Mouse (Mus musculus): ENCODE data around the gene Gm20547. TPM values are rescaled to one million over a fixed set of nuclear protein-coding genes. Genes with fewer than 3 reads are reported as not detected.

Gm20547 gene
- polyA plus RNA-seq (2021; fragmentation: Nextera tagmentation): not detected in 2 replicates
- long read RNA-seq, experiment 1: 0 reads
- long read RNA-seq, experiment 2: 0 reads

DNA sequence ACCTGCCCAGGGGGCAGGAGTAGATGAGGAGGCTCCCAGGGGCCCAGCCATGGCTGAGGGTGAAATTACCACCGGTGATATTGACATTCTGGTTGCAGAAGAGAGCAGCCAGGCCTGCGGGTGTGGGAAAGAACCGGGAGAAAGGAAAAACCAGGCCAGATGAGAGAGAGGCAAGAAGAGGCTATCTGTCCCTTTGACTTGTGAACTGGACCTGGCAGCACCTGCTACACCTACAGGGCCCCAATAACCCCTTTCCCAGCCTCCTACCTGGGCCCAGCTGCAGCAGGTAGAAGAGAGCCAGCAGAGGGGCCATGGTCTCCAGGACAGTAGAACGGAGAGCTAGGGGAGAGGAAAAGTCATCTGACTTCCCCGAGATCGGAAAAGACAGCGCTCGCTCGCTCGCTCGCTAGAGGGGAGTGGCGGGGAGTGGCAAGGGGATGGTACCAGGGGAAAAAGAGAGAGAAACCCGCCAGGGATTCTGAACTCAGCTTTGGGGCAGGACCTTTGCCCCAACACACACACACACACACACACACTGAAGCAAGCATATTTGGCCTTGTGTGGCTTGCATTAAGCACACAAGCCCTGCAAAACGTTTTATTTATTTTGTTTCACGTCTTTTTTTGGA is at the start of gene Gm20547:
TSS of gene Gm20547 (minus strand) at position 360 of the 628 bp plus-strand sequence.

DNA sequence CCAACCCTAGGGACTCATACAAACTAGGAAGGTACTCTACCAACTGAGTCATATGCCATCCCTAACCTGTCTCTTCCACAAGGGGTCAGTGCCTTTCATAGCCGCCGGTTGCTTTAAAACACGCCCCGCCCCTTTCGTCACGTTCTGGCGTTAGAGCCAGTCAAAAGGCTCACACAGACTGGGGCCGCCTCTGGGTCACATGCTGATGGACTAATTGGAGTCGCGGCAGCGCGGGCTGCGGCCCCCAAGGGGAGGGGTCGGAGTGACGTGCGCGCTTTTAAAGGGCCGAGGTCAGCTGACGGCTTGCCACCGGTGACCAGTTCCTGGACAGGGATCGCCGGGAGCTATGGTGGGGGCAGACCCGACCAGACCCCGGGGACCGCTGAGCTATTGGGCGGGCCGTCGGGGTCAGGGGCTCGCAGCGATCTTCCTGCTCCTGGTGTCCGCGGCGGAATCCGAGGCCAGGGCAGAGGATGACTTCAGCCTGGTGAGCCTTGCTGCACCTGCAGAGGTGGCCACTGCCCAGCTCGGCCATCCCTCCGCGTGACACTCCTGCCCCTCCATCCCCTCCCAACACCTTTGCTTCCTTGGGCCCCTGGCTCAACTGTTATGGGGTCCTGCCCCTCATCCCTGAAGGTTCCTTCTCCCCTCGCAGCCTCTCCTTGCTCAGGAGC is 49.4 kb upstream of the Gm20547 start, which contains the start of gene Neu1:
TSS of gene Neu1 (plus strand) at position 193 of the 674 bp plus-strand sequence.

DNA sequence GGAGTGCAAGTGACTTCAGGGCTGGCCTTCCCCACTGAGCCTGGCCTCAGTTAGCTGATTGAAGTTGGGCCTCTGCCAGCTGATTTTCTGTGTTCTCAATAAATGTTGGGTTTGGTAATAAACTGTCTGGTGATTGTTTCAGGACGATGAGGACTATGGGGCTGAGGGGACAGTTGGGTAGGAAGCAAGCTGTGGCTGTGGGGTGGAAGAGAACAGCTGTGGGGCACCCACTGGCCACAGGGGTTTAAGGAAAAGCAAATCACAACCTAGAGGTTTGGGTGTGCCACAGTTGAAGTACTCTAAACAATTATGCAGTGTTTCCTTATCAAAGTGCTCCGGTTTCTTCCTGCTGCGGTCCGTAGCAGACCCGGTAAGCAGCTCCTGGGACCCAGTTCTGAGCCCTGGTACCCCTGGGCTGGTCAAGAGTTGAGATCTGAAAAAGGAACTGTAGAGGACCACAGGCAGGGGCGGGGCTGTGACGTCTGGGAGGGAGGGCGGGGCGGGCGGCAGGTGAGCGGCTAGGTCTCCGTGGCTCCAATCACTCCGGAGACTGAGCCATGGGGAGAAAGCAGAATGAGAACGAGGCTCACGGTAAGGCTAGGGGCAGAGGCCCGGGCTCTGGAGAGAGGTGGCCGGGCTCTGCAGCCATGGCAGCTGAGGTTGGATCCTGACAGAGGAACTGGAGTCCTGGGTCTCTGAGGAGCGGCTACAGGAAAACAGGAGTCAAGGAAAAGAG is 32.3 kb upstream of the Gm20547 start, which contains the start of gene Slc44a4:
TSS of gene Slc44a4 (plus strand) at position 537 of the 736 bp plus-strand sequence.

DNA sequence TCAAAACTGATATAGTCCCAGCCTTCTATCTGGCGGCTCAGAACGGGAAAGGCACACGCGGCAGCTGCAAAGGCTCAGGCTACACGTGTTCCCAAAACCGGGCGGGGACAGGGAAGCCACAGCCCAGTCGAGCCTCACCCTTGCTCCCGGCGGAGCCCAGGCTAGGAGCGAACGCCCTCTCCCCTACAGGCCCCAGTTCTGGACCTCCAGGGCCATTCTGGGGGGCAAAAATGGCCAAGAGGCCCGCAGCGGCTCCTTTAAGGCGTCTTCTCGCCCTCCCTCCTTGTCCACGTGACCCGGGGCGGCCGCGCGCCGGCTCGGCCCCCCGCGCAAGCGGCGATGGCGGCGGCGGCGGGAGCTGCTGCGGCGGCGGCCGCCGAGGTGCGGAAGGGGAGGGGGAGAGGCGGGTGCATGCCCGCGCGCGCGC is 16.3 kb upstream of the Gm20547 start, which contains the start of the genes C2 and Ehmt2:
TSS of gene C2 (minus strand) at position 106 of the 427 bp plus-strand sequence.
TSS of gene Ehmt2 (plus strand) at position 310 of the 427 bp plus-strand sequence.

DNA sequence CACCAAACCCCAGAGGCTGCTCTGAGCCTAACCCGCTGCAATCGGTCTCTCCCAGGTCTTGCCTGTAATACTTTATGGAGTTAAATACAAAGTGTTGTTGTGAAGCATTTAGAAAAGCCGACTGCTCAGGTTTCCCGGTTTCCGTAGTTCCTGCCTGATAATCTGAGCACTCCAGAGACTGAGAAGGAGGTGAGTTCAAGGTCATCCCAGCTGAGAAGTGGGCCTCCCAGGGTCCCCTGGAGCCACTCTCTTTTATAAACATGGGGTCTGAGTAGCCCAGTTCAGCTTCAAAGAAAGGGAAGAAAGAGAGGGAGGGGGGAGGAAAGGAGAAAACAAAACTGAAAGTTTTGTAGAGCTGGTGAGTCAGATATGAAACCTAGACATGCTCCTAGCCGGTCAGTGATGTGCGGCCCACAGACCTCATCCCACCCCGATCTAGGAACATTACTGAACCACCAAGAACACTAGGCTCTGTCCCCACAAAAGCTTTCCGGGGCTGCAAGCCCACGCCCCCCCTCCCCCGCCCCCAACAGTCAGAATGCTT is 2.4 kb downstream of the Gm20547 start, which contains the start of gene Zbtb12:
TSS of gene Zbtb12 (plus strand) at position 148 of the 544 bp plus-strand sequence.

DNA sequence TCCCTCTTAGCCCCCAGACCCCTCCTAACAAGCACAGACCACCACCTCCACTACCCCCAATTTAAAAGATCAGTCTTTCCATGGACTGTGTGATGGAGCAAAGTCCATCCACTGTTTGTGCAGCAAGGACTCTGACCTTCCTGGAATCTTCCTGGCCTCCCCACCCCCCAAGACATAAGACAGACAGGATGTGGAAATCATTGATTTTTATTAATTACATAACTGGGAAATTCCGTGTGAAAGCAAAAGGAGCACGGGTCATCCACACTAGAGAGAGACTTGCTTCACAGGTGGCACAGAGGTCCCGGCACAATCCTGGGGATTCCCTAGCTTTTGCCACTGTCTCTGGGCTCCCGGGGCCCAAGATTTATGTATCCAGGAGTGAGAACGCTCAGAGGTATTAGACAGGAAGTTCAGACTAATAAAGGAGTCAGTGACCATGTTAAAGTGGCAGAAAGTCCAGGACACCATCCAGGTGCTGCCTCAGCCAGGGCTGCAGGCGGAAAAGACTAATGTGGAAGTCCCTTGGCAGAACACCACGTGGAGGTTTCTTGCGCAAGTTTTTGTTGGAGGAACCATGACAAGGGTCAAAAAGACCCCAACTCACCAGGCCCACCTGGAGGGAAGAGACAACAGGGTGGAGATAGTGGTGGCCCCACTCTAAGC is 19.3 kb downstream of the Gm20547 start, which contains the start of gene Cfb:
TSS of gene Cfb (minus strand) at position 103 of the 666 bp plus-strand sequence.

DNA sequence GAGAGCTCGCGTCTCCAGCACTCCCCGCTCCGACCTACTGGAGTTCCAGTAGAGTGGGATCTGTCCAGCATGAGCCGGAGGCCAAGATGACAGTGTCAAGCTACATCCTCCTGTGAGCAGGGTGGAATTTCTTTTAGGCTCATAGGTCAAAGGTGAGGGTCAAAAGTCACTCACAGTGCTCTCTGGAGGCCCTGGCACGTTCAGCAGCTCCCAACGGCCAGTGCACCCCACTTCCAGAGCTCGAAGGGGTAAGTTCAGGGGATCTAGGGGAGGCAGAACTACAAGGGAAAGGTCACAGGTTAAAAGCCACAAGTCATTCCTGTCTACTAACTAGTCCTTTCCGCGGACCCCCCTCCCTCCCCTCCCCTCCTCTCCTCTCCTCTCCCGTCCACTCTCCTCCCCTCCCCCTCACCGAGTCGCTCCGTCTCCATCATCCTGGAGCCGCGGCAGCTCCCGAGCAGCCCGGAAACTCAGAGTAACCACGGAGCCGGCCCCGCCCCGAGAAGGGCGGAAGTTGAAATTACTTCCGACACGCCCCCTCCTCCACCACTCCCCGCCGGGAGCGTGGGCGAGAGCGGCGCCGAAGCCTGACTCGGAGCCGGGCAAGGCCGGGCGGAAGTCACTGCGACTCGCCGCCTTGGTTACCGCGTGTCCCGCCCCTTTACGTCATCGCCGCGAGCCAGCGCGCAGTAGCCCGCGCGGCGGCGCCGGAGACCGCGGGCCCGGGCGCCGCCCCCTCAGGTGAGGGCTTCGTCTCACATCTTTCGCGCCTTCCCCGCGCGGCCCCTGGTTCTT is 31.9 kb downstream of the Gm20547 start, which contains the start of the genes Skiv2l and Nelfe:
TSS of gene Skiv2l (minus strand) at position 489 of the 795 bp plus-strand sequence.
TSS of gene Nelfe (plus strand) at position 670 of the 795 bp plus-strand sequence.

DNA sequence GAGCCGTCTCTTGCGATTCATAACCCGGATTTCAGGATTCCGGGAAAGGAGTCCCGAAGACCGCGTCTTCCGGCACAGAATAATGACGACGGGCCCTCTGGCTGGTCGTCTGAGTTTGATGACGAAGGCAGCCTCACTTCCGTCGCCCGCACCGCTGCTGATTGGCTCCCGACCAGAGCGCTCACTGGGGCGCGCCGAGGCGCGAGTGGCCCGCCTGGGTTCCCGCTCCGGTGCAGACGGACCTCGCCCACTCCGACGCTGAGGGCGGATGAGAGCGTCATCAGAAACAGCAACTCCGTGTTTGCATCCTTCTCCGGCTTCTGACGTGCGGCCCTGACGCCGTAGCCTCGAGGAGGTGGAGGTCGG is 45.0 kb downstream of the Gm20547 start, which contains the start of the genes Stk19 and Dxo:
TSS of gene Stk19 (minus strand) at position 90 of the 366 bp plus-strand sequence.
TSS of gene Dxo (plus strand) at position 164 of the 366 bp plus-strand sequence.

Other genes starting within 250 kb of the Gm20547 start
- gene Fkbpl, start 237.3 kb downstream of the Gm20547 start, polyA plus RNA-seq (2021; fragmentation: Nextera tagmentation): 15.4 and 17.0 TPM in 2 replicates
- gene Atf6b, start 234.9 kb downstream of the Gm20547 start, polyA plus RNA-seq (2021; fragmentation: Nextera tagmentation): 25.6 and 45.1 TPM in 2 replicates
- gene Tnxb, start 211.5 kb downstream of the Gm20547 start, polyA plus RNA-seq (2021; fragmentation: Nextera tagmentation): 0.04 and 0.10 TPM in 2 replicates
- gene C4b, start 138.2 kb downstream of the Gm20547 start, polyA plus RNA-seq (2021; fragmentation: Nextera tagmentation): 3.9 and 8.9 TPM in 2 replicates
- not detected in 2 replicates for gene Cyp21a1, start 77.5 kb downstream of the Gm20547 start, polyA plus RNA-seq (2021; fragmentation: Nextera tagmentation)
- gene Stk19, start 45.1 kb downstream of the Gm20547 start, polyA plus RNA-seq (2021; fragmentation: Nextera tagmentation): 60.8 and 64.9 TPM in 2 replicates
- gene Dxo, start 45.0 kb downstream of the Gm20547 start, polyA plus RNA-seq (2021; fragmentation: Nextera tagmentation): 25.6 and 26.2 TPM in 2 replicates
- gene Skiv2l, start 31.8 kb downstream of the Gm20547 start, polyA plus RNA-seq (2021; fragmentation: Nextera tagmentation): 20.2 and 21.7 TPM in 2 replicates
- 34.1 and 37.6 TPM in 2 replicates for gene Nelfe, start 31.7 kb downstream of the Gm20547 start, polyA plus RNA-seq (2021; fragmentation: Nextera tagmentation)
- 0.39 and 0.50 TPM in 2 replicates for gene Cfb, start 19.5 kb downstream of the Gm20547 start, polyA plus RNA-seq (2021; fragmentation: Nextera tagmentation)
- 0.17 and 0.25 TPM in 2 replicates for gene Zbtb12, start 2.6 kb downstream of the Gm20547 start, polyA plus RNA-seq (2021; fragmentation: Nextera tagmentation)
- 2.7 and 3.3 TPM in 2 replicates for gene C2, start 16.2 kb upstream of the Gm20547 start, polyA plus RNA-seq (2021; fragmentation: Nextera tagmentation)
- gene Ehmt2, start 16.4 kb upstream of the Gm20547 start, polyA plus RNA-seq (2021; fragmentation: Nextera tagmentation): 20.4 and 20.9 TPM in 2 replicates
- 0.48 TPM in 2 replicates for gene Slc44a4, start 32.4 kb upstream of the Gm20547 start, polyA plus RNA-seq (2021; fragmentation: Nextera tagmentation)
- 30.2 and 37.0 TPM in 2 replicates for gene Neu1, start 49.2 kb upstream of the Gm20547 start, polyA plus RNA-seq (2021; fragmentation: Nextera tagmentation)
- 0.48 and 1.1 TPM in 2 replicates for gene Hspa1b, start 77.2 kb upstream of the Gm20547 start, polyA plus RNA-seq (2021; fragmentation: Nextera tagmentation)
- gene Gm20481, start 87.9 kb upstream of the Gm20547 start, polyA plus RNA-seq (2021; fragmentation: Nextera tagmentation): not detected in 2 replicates
- gene Hspa1a, start 90.1 kb upstream of the Gm20547 start, polyA plus RNA-seq (2021; fragmentation: Nextera tagmentation): 5.3 and 7.0 TPM in 2 replicates
- 0.90 and 1.5 TPM in 2 replicates for gene Hspa1l, start 90.7 kb upstream of the Gm20547 start, polyA plus RNA-seq (2021; fragmentation: Nextera tagmentation)
- 33.6 and 33.9 TPM in 2 replicates for gene Lsm2, start 99.8 kb upstream of the Gm20547 start, polyA plus RNA-seq (2021; fragmentation: Nextera tagmentation)
- 15.7 and 17.2 TPM in 2 replicates for gene Vars, start 118.9 kb upstream of the Gm20547 start, polyA plus RNA-seq (2021; fragmentation: Nextera tagmentation)
- gene Vwa7, start 134.5 kb upstream of the Gm20547 start, polyA plus RNA-seq (2021; fragmentation: Nextera tagmentation): 0.13 and 0.25 TPM in 2 replicates
- 0.89 and 0.92 TPM in 2 replicates for gene Sapcd1, start 146.0 kb upstream of the Gm20547 start, polyA plus RNA-seq (2021; fragmentation: Nextera tagmentation)
- gene Msh5, start 164.7 kb upstream of the Gm20547 start, polyA plus RNA-seq (2021; fragmentation: Nextera tagmentation): 0.37 and 0.45 TPM in 2 replicates
- 22.7 and 26.4 TPM in 2 replicates for gene Clic1, start 167.9 kb upstream of the Gm20547 start, polyA plus RNA-seq (2021; fragmentation: Nextera tagmentation)
- 20.0 and 22.8 TPM in 2 replicates for gene Ddah2, start 177.0 kb upstream of the Gm20547 start, polyA plus RNA-seq (2021; fragmentation: Nextera tagmentation)
- not detected in 2 replicates for gene Ly6g6c, start 183.3 kb upstream of the Gm20547 start, polyA plus RNA-seq (2021; fragmentation: Nextera tagmentation)
- not detected in 2 replicates for gene Mpig6b, start 184.1 kb upstream of the Gm20547 start, polyA plus RNA-seq (2021; fragmentation: Nextera tagmentation)
- gene Ly6g6e, start 194.9 kb upstream of the Gm20547 start, polyA plus RNA-seq (2021; fragmentation: Nextera tagmentation): 2.4 and 3.7 TPM in 2 replicates
- gene Ly6g6d, start 196.0 kb upstream of the Gm20547 start, polyA plus RNA-seq (2021; fragmentation: Nextera tagmentation): 1.6 and 2.3 TPM in 2 replicates
- 1.6 and 2.2 TPM in 2 replicates for gene Ly6g6f, start 203.6 kb upstream of the Gm20547 start, polyA plus RNA-seq (2021; fragmentation: Nextera tagmentation)
- gene Abhd16a, start 207.2 kb upstream of the Gm20547 start, polyA plus RNA-seq (2021; fragmentation: Nextera tagmentation): 102 and 121 TPM in 2 replicates
- gene Ly6g5c, start 226.2 kb upstream of the Gm20547 start, polyA plus RNA-seq (2021; fragmentation: Nextera tagmentation): not detected in 2 replicates
- not detected in 2 replicates for gene Ly6g5b, start 233.4 kb upstream of the Gm20547 start, polyA plus RNA-seq (2021; fragmentation: Nextera tagmentation)
- 21.2 and 22.7 TPM in 2 replicates for gene Gpank1, start 239.4 kb upstream of the Gm20547 start, polyA plus RNA-seq (2021; fragmentation: Nextera tagmentation)
- 240 and 277 TPM in 2 replicates for gene Csnk2b, start 240.0 kb upstream of the Gm20547 start, polyA plus RNA-seq (2021; fragmentation: Nextera tagmentation)
- 32.3 and 43.2 TPM in 2 replicates for gene D17H6S53E, start 244.3 kb upstream of the Gm20547 start, polyA plus RNA-seq (2021; fragmentation: Nextera tagmentation)